Mouse (Mus musculus) C2C12 (cell line): ENCODE measurements around the gene Fam19a1. TPM values are rescaled to one million over a fixed set of nuclear protein-coding genes. Genes with fewer than 3 reads are reported as not detected.

ENCODE experiments used
- H3K27me3 ChIP-seq: one replicate; pipeline ENCODE4 v1.6.1; 2011; ENCODE audit not compliant: control insufficient read depth, insufficient read depth, insufficient read length
- H3K36me3 ChIP-seq: one replicate; pipeline ENCODE4 v1.6.1; 2011; ENCODE audit not compliant: control insufficient read depth, insufficient read depth
- H3K4me3 ChIP-seq: one replicate; pipeline ENCODE4 v1.5.1; 2011; ENCODE audit warnings: mild to moderate bottlenecking, control low read depth; ENCODE audit not compliant: poor library complexity, insufficient read depth, severe bottlenecking
- H3K79me2 ChIP-seq: one replicate; pipeline ENCODE4 v1.6.1; 2011; ENCODE audit not compliant: control insufficient read depth, insufficient read depth
- H3K79me3 ChIP-seq: one replicate; pipeline ENCODE4 v1.6.1; 2011; ENCODE audit warnings: low read depth, control low read depth
- H3ac ChIP-seq: one replicate; pipeline ENCODE3; 2011; ENCODE audit warnings: low read depth; ENCODE audit not compliant: control insufficient read depth, insufficient read length
- CEBPB ChIP-seq: IDR thresholded peaks from one replicate; pipeline ENCODE4 v1.6.1; 2011; ENCODE audit warnings: low read depth, mild to moderate bottlenecking, control low read depth, moderate library complexity
- CTCF ChIP-seq: IDR thresholded peaks from one replicate; pipeline ENCODE4 v1.5.1; 2011; ENCODE audit not compliant: control insufficient read depth, insufficient read depth, insufficient read length
- FOSL1 ChIP-seq: IDR thresholded peaks from one replicate; pipeline ENCODE4 v1.8.0; 2011; ENCODE audit warnings: mild to moderate bottlenecking, low read length; ENCODE audit not compliant: poor library complexity, insufficient read depth, severe bottlenecking
- MAX ChIP-seq: IDR thresholded peaks from one replicate; pipeline ENCODE4 v1.6.1; 2011; ENCODE audit warnings: mild to moderate bottlenecking, control low read depth
- MYOD1 ChIP-seq: IDR thresholded peaks from one replicate; pipeline ENCODE4 v1.6.1; 2011; ENCODE audit warnings: low read depth; ENCODE audit not compliant: control insufficient read depth, insufficient read length
- MYOG ChIP-seq: IDR thresholded peaks from one replicate; pipeline ENCODE4 v1.6.1; 2011; ENCODE audit not compliant: control insufficient read depth, insufficient read length; ENCODE audit errors: extremely low read depth
- USF1 ChIP-seq: IDR thresholded peaks from one replicate; pipeline ENCODE4 v1.6.1; 2011; ENCODE audit warnings: low read depth, mild to moderate bottlenecking, control low read depth, moderate library complexity
- long read RNA-seq, 2 experiments: library from polyadenylated mRNA; unstranded; transcript quantifications; one replicate each; pipeline ENCODE4 v2.0.0; 2019 to 2020
- polyA plus RNA-seq: library from polyadenylated mRNA; unstranded; fragments of >200 nt; fragmentation: generic; extraction: Trizol; gene quantifications from one replicate; pipeline ENCODE4 v1.2.1, GENCODE M21; 2012; ENCODE audit warnings: missing spikeins

The Fam19a1 gene
- 0.05 TPM for polyA plus RNA-seq
- long read RNA-seq, experiment 1: 0 reads
- long read RNA-seq, experiment 2: 0 reads

DNA sequence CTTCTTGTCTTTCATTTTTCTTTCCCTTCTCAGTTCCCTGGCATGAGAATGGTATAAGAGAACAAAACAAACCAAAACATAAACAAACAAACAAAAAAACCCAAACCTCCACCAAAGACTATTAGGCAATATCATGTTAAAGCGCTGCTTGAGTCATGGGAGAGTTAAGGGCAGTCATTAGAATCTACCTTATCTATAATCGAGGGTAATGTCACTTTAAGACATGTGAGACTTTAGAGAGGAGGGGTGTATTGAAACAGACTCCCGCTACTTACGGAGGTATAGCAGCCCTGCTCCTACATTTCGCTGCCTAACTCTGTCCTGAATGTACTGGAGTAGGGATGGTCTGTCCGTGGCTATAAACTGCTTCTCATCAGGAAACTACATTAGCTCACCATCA is at the start of gene Fam19a1:
Fam19a1 (plus strand) TSS at position 301 of the 400 bp plus-strand sequence.
- TF ChIP-seq USF1 (no peak), MYOG (no peak), MYOD1 (no peak), CEBPB (no peak), MAX (no peak), FOSL1 (no peak), CTCF (no peak)
- Histone ChIP-seq H3ac (no peak within 1 kb of the TSS), H3K4me3 (no peak within 1 kb of the TSS), H3K79me2 (no peaks in the 10 kb centered on the region), H3K27me3 (no peaks in the 10 kb centered on the region), H3K79me3 (no peaks in the 10 kb centered on the region), H3K36me3 (no peaks in the 10 kb centered on the region)

DNA sequence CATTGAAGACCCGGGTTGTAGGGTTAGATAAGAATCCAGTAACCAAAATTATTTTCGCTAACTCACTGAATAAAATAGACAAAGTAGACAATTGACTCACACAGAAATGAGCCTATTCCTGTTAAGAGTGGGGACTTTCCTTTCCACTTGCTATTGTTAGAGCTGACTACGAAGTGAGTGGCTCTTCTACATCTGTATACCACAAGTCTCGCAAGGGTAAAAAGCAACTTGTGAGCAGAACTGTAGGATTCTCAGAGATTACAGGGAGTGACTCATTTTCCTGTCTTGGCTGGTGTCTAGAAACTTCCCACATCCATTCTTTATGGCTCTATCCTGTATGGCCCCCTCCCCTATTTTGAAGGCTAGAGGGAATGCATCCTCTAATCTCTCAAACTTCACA is 41.9 kb upstream of the Fam19a1 start:
- Histone ChIP-seq H3K36me3 (no peaks in the 10 kb centered on the region), H3K79me3 (no peaks in the 10 kb centered on the region), H3K79me2 (no peaks in the 10 kb centered on the region), H3K27me3 (no peaks in the 10 kb centered on the region), H3K4me3 (no peak overlapping the region), H3ac (no peak overlapping the region)
- TF ChIP-seq CEBPB (no peak), MYOD1 (peak; percentile 8), CTCF (no peak), MYOG (no peak), USF1 (no peak), FOSL1 (peak; percentile 48), MAX (peak; percentile 51)

DNA sequence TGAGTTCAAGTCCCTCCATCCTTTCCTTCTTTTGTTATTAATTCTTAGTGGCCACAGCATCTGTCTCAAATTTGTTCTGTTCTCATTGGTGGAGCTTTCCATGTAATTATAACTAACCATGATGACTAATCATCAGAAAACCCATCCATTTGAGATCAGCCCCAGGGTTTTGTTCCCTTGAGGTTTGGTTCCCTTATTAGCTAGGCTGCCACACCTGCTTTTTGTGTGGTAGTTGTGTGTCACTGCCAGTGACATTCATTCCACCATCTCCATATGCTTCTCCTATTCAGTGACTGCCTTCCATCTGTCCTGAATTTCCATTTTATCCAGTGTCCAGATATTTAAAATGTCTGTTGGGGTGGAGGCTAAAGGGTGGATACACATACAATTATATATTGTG is 41.4 kb upstream of the Fam19a1 start:
- Histone ChIP-seq H3K36me3 (no peaks in the 10 kb centered on the region), H3K4me3 (no peak overlapping the region), H3K79me3 (no peaks in the 10 kb centered on the region), H3K27me3 (no peaks in the 10 kb centered on the region), H3K79me2 (no peaks in the 10 kb centered on the region), H3ac (no peak overlapping the region)
- TF ChIP-seq CEBPB (no peak), CTCF (no peak), USF1 (no peak), MYOG (no peak), FOSL1 (no peak), MAX (peak; percentile 29), MYOD1 (peak; percentile 88)

DNA sequence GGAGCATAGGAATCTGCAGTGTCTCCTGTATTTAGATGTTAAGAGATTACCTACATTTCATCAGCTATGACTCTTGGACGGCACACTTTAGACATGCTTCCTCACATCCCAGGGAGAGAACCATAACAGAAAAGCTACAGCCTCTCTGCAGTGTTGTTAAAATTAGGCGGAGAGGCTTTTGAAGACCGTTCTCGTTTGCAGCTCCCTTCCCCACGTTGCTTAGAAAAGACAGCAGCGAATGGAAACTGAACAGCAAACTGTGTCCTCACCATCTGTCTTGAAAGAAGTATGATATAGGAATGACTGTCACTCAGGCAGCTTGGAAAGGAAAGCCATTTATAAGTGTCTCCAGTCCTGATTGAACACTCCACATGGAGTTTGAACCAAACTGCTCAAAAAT is 23.0 kb upstream of the Fam19a1 start:
- no peak for TF ChIP-seq MYOD1
- no peak for TF ChIP-seq CEBPB
- no peak for TF ChIP-seq MAX
- TF ChIP-seq MYOG: no peak
- TF ChIP-seq FOSL1: no peak
- TF ChIP-seq USF1: no peak
- TF ChIP-seq CTCF: no peak

DNA sequence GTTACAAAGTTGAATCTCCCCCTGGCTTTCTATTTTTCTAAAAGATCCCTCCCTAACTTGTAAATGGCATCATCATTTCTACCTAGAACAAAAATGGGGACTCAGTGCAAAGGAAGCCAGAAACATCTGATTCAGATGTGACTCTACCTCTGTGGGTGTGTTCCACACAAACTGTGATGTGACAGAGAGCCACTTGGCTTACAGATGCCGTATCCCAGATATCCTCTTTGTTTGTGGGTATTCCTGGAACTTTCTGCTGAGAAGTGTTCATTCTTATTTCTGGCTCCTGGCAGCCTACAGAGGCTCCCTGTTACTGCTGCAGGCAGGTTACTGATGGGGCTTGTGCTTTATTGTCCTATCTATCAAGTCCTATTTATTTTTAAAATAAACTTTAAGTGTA is 19.2 kb upstream of the Fam19a1 start:
- H3K4me3 ChIP-seq: no peak overlapping the region
- no peaks in the 10 kb centered on the region for H3K36me3 ChIP-seq
- H3K27me3 ChIP-seq: no peaks in the 10 kb centered on the region
- no peaks in the 10 kb centered on the region for H3K79me3 ChIP-seq
- no peak overlapping the region for H3ac ChIP-seq
- H3K79me2 ChIP-seq: no peaks in the 10 kb centered on the region
- TF ChIP-seq CTCF (no peak), USF1 (no peak), MYOD1 (no peak), MAX (no peak), MYOG (no peak), CEBPB (no peak), FOSL1 (no peak)

More for the DNA sequence above, 23.0 kb upstream of the Fam19a1 start:
- Histone ChIP-seq H3K27me3 (no peaks in the 10 kb centered on the region), H3ac (no peak overlapping the region), H3K4me3 (no peak overlapping the region), H3K79me2 (no peaks in the 10 kb centered on the region), H3K36me3 (no peaks in the 10 kb centered on the region), H3K79me3 (no peaks in the 10 kb centered on the region)
